Mouse (Mus musculus) hindbrain, embryonic 10.5 days (tissue): ENCODE data around the gene Tgfb2. TPM values are rescaled to one million over a fixed set of nuclear protein-coding genes. Genes with fewer than 3 reads are reported as not detected.

Experiments
- DNase-seq: peaks from one replicate; pipeline ENCODE4 v3.0.0-alpha.2; 2017; ENCODE audit warnings: low spot score
- H3K27ac ChIP-seq: fragments of 300-500 bp; sonication (generic); 2 replicates; pipeline ENCODE4 v1.5.1; 2016; ENCODE audit warnings: mild to moderate bottlenecking, moderate library complexity
- H3K27me3 ChIP-seq: fragments of 300-500 bp; sonication (generic); 2 replicates; pipeline ENCODE4 v1.6.1; 2016; ENCODE audit warnings: mild to moderate bottlenecking; ENCODE audit not compliant: poor library complexity, insufficient read depth, severe bottlenecking
- H3K36me3 ChIP-seq: fragments of 300-500 bp; sonication (generic); 2 replicates; pipeline ENCODE4 v1.6.1; 2016; ENCODE audit warnings: mild to moderate bottlenecking, moderate library complexity
- H3K4me1 ChIP-seq: fragments of 300-500 bp; sonication (generic); replicated peaks from 2 replicates; pipeline ENCODE4 v1.6.1; 2016; ENCODE audit warnings: mild to moderate bottlenecking
- H3K4me3 ChIP-seq: fragments of 300-500 bp; sonication (generic); 2 replicates; pipeline ENCODE4 v1.5.1; 2016; ENCODE audit warnings: mild to moderate bottlenecking, moderate library complexity
- H3K9me3 ChIP-seq: fragments of 300-500 bp; sonication (generic); 2 replicates; pipeline ENCODE4 v1.6.1; 2016; ENCODE audit warnings: mild to moderate bottlenecking, moderate library complexity
- whole genome bisulfite sequencing: fragments of 180-500 bp; shearing (Covaris S2); methylation state at CpG from one replicate; pipeline ENCODE4 v1.1.7; 2016; 5-methylcytosine and 5-hydroxymethylcytosine counted together
- polyA plus RNA-seq: library from polyadenylated mRNA; unstranded; fragments of >200 nt; fragmentation: Nextera tagmentation; extraction: Ambion mirVana; gene quantifications from 2 replicates; pipeline ENCODE4 v1.2.1, GENCODE M21; 2016

Tgfb2 gene
- polyA plus RNA-seq, 1 experiment from 2014 or later, result 16.1 TPM

GRCm38 (mm10) chr1:186661206-186661921, 44.4 kb downstream of the Tgfb2 start:
- Histone ChIP-seq H3K27ac (no peak overlapping the region), H3K4me3 (no peak overlapping the region), H3K27me3 (no peaks in the 10 kb centered on the region), H3K36me3 (no peaks in the 10 kb centered on the region), H3K4me1 (0 out of 2 replicates have a peak, but pooled peaks cover 2% of the 10 kb centered on the region), H3K9me3 (no peaks in the 10 kb centered on the region)
- no peak for DNase-seq
- 87% methylated on average over 15 of the region's 15 CpGs for WGBS

GRCm38 (mm10) chr1:186658783-186659182, 47.0 kb downstream of the Tgfb2 start:
- Histone ChIP-seq H3K9me3 (no peaks in the 10 kb centered on the region), H3K27ac (no peak overlapping the region), H3K27me3 (no peaks in the 10 kb centered on the region), H3K4me3 (no peak overlapping the region), H3K4me1 (peaks cover 7% of the 10 kb centered on the region; the same call in 1 of the 2 replicates), H3K36me3 (no peaks in the 10 kb centered on the region)
- WGBS, result 82% methylated on average over 11 of the region's 11 CpGs
- DNase-seq, result no peak

- H3K27me3 ChIP-seq, result no peaks in the 10 kb centered on the region
- DNase-seq, result no peak
- no peak overlapping the region for H3K4me3 ChIP-seq
- WGBS, result 91% methylated on average over 16 of the region's 16 CpGs
- H3K9me3 ChIP-seq, result no peaks in the 10 kb centered on the region
- peaks cover 11% of the 10 kb centered on the region; the same call in 1 of the 2 replicates for H3K4me1 ChIP-seq
- no peaks in the 10 kb centered on the region for H3K36me3 ChIP-seq
- H3K27ac ChIP-seq, result no peak overlapping the region
These were observed 48.1 kb downstream of the Tgfb2 start for GRCm38 (mm10) chr1:186657559-186658219.

- peaks cover 11% of the 10 kb centered on the region; the same call in 1 of the 2 replicates for H3K4me1 ChIP-seq
- 90% methylated on average over 5 of the region's 5 CpGs for WGBS
- no peaks in the 10 kb centered on the region for H3K27me3 ChIP-seq
- DNase-seq, result no peak
- H3K27ac ChIP-seq, result no peak overlapping the region
- no peaks in the 10 kb centered on the region for H3K36me3 ChIP-seq
- H3K9me3 ChIP-seq, result no peaks in the 10 kb centered on the region
- no peak overlapping the region for H3K4me3 ChIP-seq
These were observed 49.0 kb downstream of the Tgfb2 start for GRCm38 (mm10) chr1:186656732-186657329.

GRCm38 (mm10) chr1:186656201-186656600, 49.6 kb downstream of the Tgfb2 start:
- H3K36me3 ChIP-seq, result no peaks in the 10 kb centered on the region
- no peak overlapping the region for H3K4me3 ChIP-seq
- no peaks in the 10 kb centered on the region for H3K9me3 ChIP-seq
- H3K4me1 ChIP-seq, result peaks cover 11% of the 10 kb centered on the region; the same call in 1 of the 2 replicates
- H3K27ac ChIP-seq, result no peak overlapping the region
- H3K27me3 ChIP-seq, result no peaks in the 10 kb centered on the region
- 57% methylated on average over 1 of the region's 1 CpGs for WGBS
- no peak for DNase-seq

GRCm38 (mm10) chr1:186655096-186655495, 50.7 kb downstream of the Tgfb2 start:
- Histone ChIP-seq H3K4me3 (no peak overlapping the region), H3K36me3 (no peaks in the 10 kb centered on the region), H3K4me1 (peaks cover 11% of the 10 kb centered on the region; the same call in 1 of the 2 replicates), H3K27ac (no peak overlapping the region), H3K27me3 (no peaks in the 10 kb centered on the region), H3K9me3 (no peaks in the 10 kb centered on the region)
- WGBS, result 60% methylated on average over 4 of the region's 4 CpGs
- no peak for DNase-seq

- H3K27me3 ChIP-seq, result no peaks in the 10 kb centered on the region
- peaks cover 12% of the 10 kb centered on the region for H3K36me3 ChIP-seq
- H3K4me1 ChIP-seq, result peaks cover 9% of the 10 kb centered on the region; the same call in 1 of the 2 replicates
- WGBS, result 82% methylated on average over 8 of the region's 8 CpGs
- H3K4me3 ChIP-seq, result no peak overlapping the region
- DNase-seq, result no peak
- 0 out of 2 replicates have a peak, but pooled peaks cover 7% of the 10 kb centered on the region for H3K9me3 ChIP-seq
- no peak overlapping the region for H3K27ac ChIP-seq
These were observed 53.6 kb downstream of the Tgfb2 start for GRCm38 (mm10) chr1:186652208-186652607.

GRCm38 (mm10) chr1:186650011-186650410, 55.8 kb downstream of the Tgfb2 start:
- H3K4me1 ChIP-seq, result peaks cover 6% of the 10 kb centered on the region; the same call in 1 of the 2 replicates
- no peak overlapping the region for H3K27ac ChIP-seq
- WGBS, result 87% methylated on average over 4 of the region's 4 CpGs
- H3K27me3 ChIP-seq, result no peaks in the 10 kb centered on the region
- no peak for DNase-seq
- peaks cover 12% of the 10 kb centered on the region for H3K36me3 ChIP-seq
- H3K9me3 ChIP-seq, result 0 out of 2 replicates have a peak, but pooled peaks cover 7% of the 10 kb centered on the region
- H3K4me3 ChIP-seq, result no peak overlapping the region

GRCm38 (mm10) chr1:186637304-186638213, 68.2 kb downstream of the Tgfb2 start:
- Histone ChIP-seq H3K4me3 (no peak overlapping the region), H3K9me3 (no peaks in the 10 kb centered on the region), H3K36me3 (no peaks in the 10 kb centered on the region), H3K27ac (no peak overlapping the region), H3K4me1 (0 out of 2 replicates have a peak, but pooled peaks cover 2% of the 10 kb centered on the region), H3K27me3 (no peaks in the 10 kb centered on the region)
- 85% methylated on average over 12 of the region's 12 CpGs for WGBS
- no peak for DNase-seq

GRCm38 (mm10) chr1:186635045-186635444, 70.7 kb downstream of the Tgfb2 start:
- no peaks in the 10 kb centered on the region for H3K27me3 ChIP-seq
- DNase-seq, result no peak
- WGBS, result 94% methylated on average over 7 of the region's 7 CpGs

GRCm38 (mm10) chr1:186631457-186631856, 74.3 kb downstream of the Tgfb2 start:
- no peak for DNase-seq
- 92% methylated on average over 6 of the region's 6 CpGs for WGBS

More at GRCm38 (mm10) chr1:186635045-186635444, 70.7 kb downstream of the Tgfb2 start:
- Histone ChIP-seq H3K4me1 (no peaks in the 10 kb centered on the region), H3K27ac (no peak overlapping the region), H3K4me3 (no peak overlapping the region), H3K9me3 (no peaks in the 10 kb centered on the region), H3K36me3 (no peaks in the 10 kb centered on the region)

GRCm38 (mm10) chr1:186630971-186631370, 74.8 kb downstream of the Tgfb2 start:
- no peaks in the 10 kb centered on the region for H3K36me3 ChIP-seq
- H3K27me3 ChIP-seq, result no peaks in the 10 kb centered on the region
- DNase-seq, result no peak
- no peaks in the 10 kb centered on the region for H3K9me3 ChIP-seq
- no peaks in the 10 kb centered on the region for H3K4me1 ChIP-seq
- H3K4me3 ChIP-seq, result no peak overlapping the region
- no peak overlapping the region for H3K27ac ChIP-seq
- WGBS, result 88% methylated on average over 5 of the region's 5 CpGs

More at GRCm38 (mm10) chr1:186631457-186631856, 74.3 kb downstream of the Tgfb2 start:
- no peak overlapping the region for H3K27ac ChIP-seq
- no peaks in the 10 kb centered on the region for H3K27me3 ChIP-seq
- H3K4me1 ChIP-seq, result no peaks in the 10 kb centered on the region
- no peaks in the 10 kb centered on the region for H3K9me3 ChIP-seq
- no peaks in the 10 kb centered on the region for H3K36me3 ChIP-seq
- no peak overlapping the region for H3K4me3 ChIP-seq
